Mouse (Mus musculus) hindbrain, embryonic 16.5 days (tissue): ENCODE data around the gene Hdac7. TPM values are rescaled to one million over a fixed set of nuclear protein-coding genes. Genes with fewer than 3 reads are reported as not detected.

Source experiments
- ATAC-seq: fragments of 200-750 bp; cut with Nextera tagmentation; 2 replicates; pipeline ENCODE4 v1.8.0; 2017; ENCODE audit warnings: moderate TSS enrichment, moderate library complexity
- H3K27ac ChIP-seq: fragments of 300-500 bp; sonication (generic); 2 replicates; pipeline ENCODE4 v1.5.1; 2014; ENCODE audit warnings: low read depth, mild to moderate bottlenecking, control low read depth, low read length, moderate library complexity
- H3K27me3 ChIP-seq: fragments of 300-500 bp; sonication (generic); replicated peaks from 2 replicates; pipeline ENCODE4 v1.6.1; 2014; ENCODE audit warnings: low read length; ENCODE audit not compliant: control insufficient read depth, insufficient read depth
- H3K36me3 ChIP-seq: fragments of 300-500 bp; sonication (generic); 2 replicates; pipeline ENCODE4 v1.6.1; 2014; ENCODE audit warnings: mild to moderate bottlenecking, low read length, moderate library complexity, mixed read lengths; ENCODE audit not compliant: control insufficient read depth, insufficient read depth
- H3K4me1 ChIP-seq: fragments of 300-500 bp; sonication (generic); 2 replicates; pipeline ENCODE4 v1.6.1; 2014; ENCODE audit warnings: low read depth, low read length; ENCODE audit not compliant: control insufficient read depth, insufficient read depth
- H3K4me2 ChIP-seq: fragments of 300-500 bp; sonication (generic); 2 replicates; pipeline ENCODE4 v1.6.1; 2014; ENCODE audit warnings: mild to moderate bottlenecking, low read length, control low read depth, moderate library complexity
- H3K4me3 ChIP-seq: fragments of 300-500 bp; sonication (generic); 2 replicates; pipeline ENCODE4 v1.5.1; 2014; ENCODE audit warnings: mild to moderate bottlenecking, low read length, control low read depth, moderate library complexity
- H3K9ac ChIP-seq: fragments of 300-500 bp; sonication (generic); 2 replicates; pipeline ENCODE4 v1.6.1; 2014; ENCODE audit warnings: low read depth, mild to moderate bottlenecking, control low read depth, low read length, moderate library complexity
- H3K9me3 ChIP-seq: fragments of 300-500 bp; sonication (generic); 2 replicates; pipeline ENCODE4 v1.6.1; 2014; ENCODE audit warnings: mild to moderate bottlenecking, low read length, moderate library complexity; ENCODE audit not compliant: control insufficient read depth
- WGBS: fragments of 180-500 bp; shearing (Covaris S2); extraction: QIAGEN DNeasy Blood & Tissue Kit; methylation state at CpG from one replicate; pipeline ENCODE4 v1.1.7; 2014; 5-methylcytosine and 5-hydroxymethylcytosine counted together
- polyA plus RNA-seq: library from polyadenylated mRNA; unstranded; fragments of >200 nt; fragmentation: Nextera tagmentation; extraction: Ambion mirVana; gene quantifications from 2 replicates; pipeline ENCODE4 v1.2.1, GENCODE M21; 2015

The Hdac7 gene
- polyA plus RNA-seq, 1 experiment from 2014 or later: 25.2 TPM

- no peak overlapping the region for H3K4me2 ChIP-seq
- peaks cover 9% of the 10 kb centered on the region for H3K4me1 ChIP-seq
- no peak overlapping the region for H3K9ac ChIP-seq
- no peak for ATAC-seq
- no peaks in the 10 kb centered on the region for H3K9me3 ChIP-seq
- no peaks in the 10 kb centered on the region for H3K36me3 ChIP-seq
- WGBS: 94% methylated on average over 2 of the region's 2 CpGs
- no peak overlapping the region for H3K27ac ChIP-seq
- H3K4me3 ChIP-seq: no peak overlapping the region
- H3K27me3 ChIP-seq: no peaks in the 10 kb centered on the region
These were observed 5.3 kb downstream of the Hdac7 start for GRCm38 (mm10) chr15:97839012-97839411.

- ATAC-seq: no peak; the same call in 1 of the 2 replicates
- WGBS: 73% methylated on average over 4 of the region's 4 CpGs
These were observed 5.9 kb downstream of the Hdac7 start for GRCm38 (mm10) chr15:97838395-97838794.

GRCm38 (mm10) chr15:97837491-97838061, 6.7 kb downstream of the Hdac7 start:
- no peaks in the 10 kb centered on the region for H3K27me3 ChIP-seq
- H3K27ac ChIP-seq: 0 out of 2 replicates have a peak overlapping the region, but pooled peaks have one; percentile 2
- H3K4me2 ChIP-seq: no peak overlapping the region
- ATAC-seq: peak; percentile 51; the same call in 1 of the 2 replicates
- no peak overlapping the region for H3K4me3 ChIP-seq
- WGBS: 18% methylated on average over 5 of the region's 8 CpGs
- no peak overlapping the region for H3K9ac ChIP-seq
- H3K4me1 ChIP-seq: peaks cover 9% of the 10 kb centered on the region
- no peaks in the 10 kb centered on the region for H3K9me3 ChIP-seq
- no peaks in the 10 kb centered on the region for H3K36me3 ChIP-seq

More at GRCm38 (mm10) chr15:97838395-97838794, 5.9 kb downstream of the Hdac7 start:
- Histone ChIP-seq H3K27me3 (no peaks in the 10 kb centered on the region), H3K9ac (no peak overlapping the region), H3K4me2 (no peak overlapping the region), H3K9me3 (no peaks in the 10 kb centered on the region), H3K4me1 (peaks cover 9% of the 10 kb centered on the region), H3K27ac (peak overlapping the region; percentile 56), H3K36me3 (no peaks in the 10 kb centered on the region), H3K4me3 (no peak overlapping the region)

GRCm38 (mm10) chr15:97836894-97837247, 7.4 kb downstream of the Hdac7 start:
- no peak overlapping the region for H3K4me2 ChIP-seq
- H3K36me3 ChIP-seq: no peaks in the 10 kb centered on the region
- H3K9ac ChIP-seq: no peak overlapping the region
- H3K27ac ChIP-seq: no peak overlapping the region
- peaks cover 15% of the 10 kb centered on the region for H3K4me1 ChIP-seq
- H3K27me3 ChIP-seq: no peaks in the 10 kb centered on the region
- no peak overlapping the region for H3K4me3 ChIP-seq
- H3K9me3 ChIP-seq: no peaks in the 10 kb centered on the region
- 69% methylated on average over 8 of the region's 8 CpGs for WGBS
- ATAC-seq: no peak

- 48% methylated on average over 17 of the region's 17 CpGs for WGBS
- Histone ChIP-seq H3K4me2 (no peak overlapping the region), H3K27ac (no peak overlapping the region), H3K9ac (no peak overlapping the region), H3K9me3 (no peaks in the 10 kb centered on the region), H3K27me3 (no peaks in the 10 kb centered on the region), H3K4me3 (no peak overlapping the region), H3K36me3 (no peaks in the 10 kb centered on the region), H3K4me1 (peaks cover 16% of the 10 kb centered on the region)
- no peak for ATAC-seq
These were observed 8.0 kb downstream of the Hdac7 start for GRCm38 (mm10) chr15:97836153-97836893.

- Histone ChIP-seq H3K27ac (no peak overlapping the region), H3K4me2 (no peak overlapping the region), H3K4me3 (no peak overlapping the region), H3K9ac (no peak overlapping the region), H3K4me1 (peaks cover 37% of the 10 kb centered on the region), H3K9me3 (no peaks in the 10 kb centered on the region), H3K27me3 (no peaks in the 10 kb centered on the region), H3K36me3 (no peaks in the 10 kb centered on the region)
- no peak for ATAC-seq
- 52% methylated on average over 9 of the region's 9 CpGs for WGBS
These were observed 11.4 kb downstream of the Hdac7 start for GRCm38 (mm10) chr15:97832764-97833479.

GRCm38 (mm10) chr15:97831987-97832640, 12.2 kb downstream of the Hdac7 start:
- no peak for ATAC-seq
- 10% methylated on average over 10 of the region's 10 CpGs for WGBS
- H3K4me1 ChIP-seq: peaks cover 32% of the 10 kb centered on the region

GRCm38 (mm10) chr15:97831242-97831986, 12.9 kb downstream of the Hdac7 start:
- Histone ChIP-seq H3K27ac (peak overlapping the region; percentile 97), H3K9ac (peak overlapping the region; percentile 90), H3K27me3 (no peaks in the 10 kb centered on the region), H3K9me3 (no peaks in the 10 kb centered on the region), H3K36me3 (no peaks in the 10 kb centered on the region), H3K4me3 (peak overlapping the region; percentile 88), H3K4me1 (peaks cover 30% of the 10 kb centered on the region), H3K4me2 (peak overlapping the region; percentile 81)
- 1% methylated on average over 58 of the region's 84 CpGs for WGBS
- ATAC-seq: peak; percentile 88

More at GRCm38 (mm10) chr15:97831987-97832640, 12.2 kb downstream of the Hdac7 start:
- no peaks in the 10 kb centered on the region for H3K9me3 ChIP-seq
- peak overlapping the region; percentile 88 for H3K4me3 ChIP-seq
- H3K36me3 ChIP-seq: no peaks in the 10 kb centered on the region
- H3K27ac ChIP-seq: peak overlapping the region; percentile 97
- H3K27me3 ChIP-seq: no peaks in the 10 kb centered on the region
- peak overlapping the region; percentile 81 for H3K4me2 ChIP-seq
- peak overlapping the region; percentile 90 for H3K9ac ChIP-seq
